8 mouse cellular contexts compared by ENCODE assay signal in the genomic region with DNA sequence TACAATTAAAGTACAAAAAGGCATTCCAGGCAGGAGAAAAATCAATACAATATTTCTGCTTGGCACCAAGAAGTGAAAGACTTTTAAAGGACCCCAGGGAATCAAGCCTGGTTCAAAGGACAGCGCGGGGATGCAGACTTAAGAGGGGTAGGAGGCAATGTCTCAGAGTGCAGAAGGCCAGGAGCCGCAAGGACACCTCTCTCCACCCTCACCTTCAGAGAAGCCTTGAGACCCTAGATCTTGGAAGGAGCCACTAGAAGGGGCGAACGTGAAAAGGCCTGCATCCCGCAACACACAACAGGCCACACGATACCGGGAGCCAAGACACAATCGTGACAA. TPM values are rescaled to one million over a fixed set of nuclear protein-coding genes. Genes with fewer than 3 reads are reported as not detected.
DNase-seq lines count a peak whose midpoint lies in the region; ATAC-seq and TF ChIP-seq lines count a peak whose summit lies in the region.

No protein-coding gene starts in this region.

- H3K4me2 ChIP-seq in neural tube, embryonic 11.5 days (ENCODE audit: low read depth), result peak overlapping the region; percentile 64
- H3K4me2 ChIP-seq in limb, embryonic 13.5 days (replicated peaks), result peak overlapping the region; percentile 72
- H3K4me2 ChIP-seq in stomach, embryonic 14.5 days (replicated peaks; ENCODE audit: low read depth, low read length), result peak overlapping the region; percentile 64

- 6% methylated on average over 9 of the region's 9 CpGs for WGBS in cerebellum, adult 2 months
- WGBS in neural tube, embryonic 11.5 days, result 4% methylated on average over 9 of the region's 9 CpGs
- WGBS in limb, embryonic 13.5 days, result 3% methylated on average over 9 of the region's 9 CpGs
- WGBS in stomach, embryonic 14.5 days, result 3% methylated on average over 9 of the region's 9 CpGs

- no peaks in the 10 kb centered on the region for H3K9me3 ChIP-seq in neural tube, embryonic 11.5 days (ENCODE audit: control insufficient read depth, low read length)
- H3K9me3 ChIP-seq in limb, embryonic 13.5 days, result no peaks in the 10 kb centered on the region
- H3K9me3 ChIP-seq in stomach, embryonic 14.5 days (ENCODE audit: control insufficient read depth, low read depth, low read length), result no peaks in the 10 kb centered on the region

- peak; percentile 54; the same call in 1 of the 2 replicates for ATAC-seq in neural tube, embryonic 11.5 days (ENCODE audit: insufficient read depth, low FRiP score, low TSS enrichment)
- peak; percentile 37; the same call in 1 of the 2 replicates for ATAC-seq in limb, embryonic 13.5 days (ENCODE audit: low FRiP score, low read depth)
- ATAC-seq in stomach, embryonic 14.5 days (ENCODE audit: insufficient number of reproducible peaks, insufficient read depth, low FRiP score, low read depth), result no peak; the same call in 1 of the 2 replicates

- H3K27ac ChIP-seq in cerebellum, adult 2 months (ENCODE audit: insufficient read depth, low read length), result peak overlapping the region; percentile 13
- H3K27ac ChIP-seq in neural tube, embryonic 11.5 days (ENCODE audit: low read depth, low read length), result peak overlapping the region; percentile 79
- peak overlapping the region; percentile 69; the same call in 1 of the 2 replicates for H3K27ac ChIP-seq in limb, embryonic 13.5 days
- peak overlapping the region; percentile 85 for H3K27ac ChIP-seq in stomach, embryonic 14.5 days (ENCODE audit: low read length)

- H3K27me3 ChIP-seq in cerebellum, adult 2 months (ENCODE audit: control insufficient read depth, insufficient read depth, low read length), result no peaks in the 10 kb centered on the region
- no peaks in the 10 kb centered on the region for H3K27me3 ChIP-seq in neural tube, embryonic 11.5 days (ENCODE audit: control insufficient read depth, insufficient read depth, low read length)
- 0 out of 2 replicates have a peak, but pooled peaks cover 3% of the 10 kb centered on the region for H3K27me3 ChIP-seq in limb, embryonic 13.5 days
- no peaks in the 10 kb centered on the region for H3K27me3 ChIP-seq in stomach, embryonic 14.5 days (ENCODE audit: control insufficient read depth, insufficient read depth, low read length)

- H3K9ac ChIP-seq in neural tube, embryonic 11.5 days (ENCODE audit: low read length), result peak overlapping the region; percentile 86
- peak overlapping the region; percentile 78 for H3K9ac ChIP-seq in limb, embryonic 13.5 days
- H3K9ac ChIP-seq in stomach, embryonic 14.5 days (replicated peaks; ENCODE audit: low read depth, low read length), result peak overlapping the region; percentile 67

- no peaks in the 10 kb centered on the region for H3K36me3 ChIP-seq in neural tube, embryonic 11.5 days (ENCODE audit: control insufficient read depth, insufficient read depth, low read length)
- no peaks in the 10 kb centered on the region for H3K36me3 ChIP-seq in limb, embryonic 13.5 days
- H3K36me3 ChIP-seq in stomach, embryonic 14.5 days (ENCODE audit: control insufficient read depth, insufficient read depth, low read length), result no peaks in the 10 kb centered on the region

- H3K4me3 ChIP-seq in cerebellum, adult 2 months (replicated peaks; ENCODE audit: insufficient read depth, low read depth, low read length), result peak overlapping the region; percentile 68
- H3K4me3 ChIP-seq in neural tube, embryonic 11.5 days (ENCODE audit: low read depth, low read length), result peak overlapping the region; percentile 54
- H3K4me3 ChIP-seq in limb, embryonic 13.5 days, result peak overlapping the region; percentile 62
- H3K4me3 ChIP-seq in stomach, embryonic 14.5 days (ENCODE audit: low read depth, low read length), result peak overlapping the region; percentile 54

- TF ChIP-seq POLR2A in cerebellum, adult 2 months (IDR thresholded peaks at IDR 0.05; ENCODE audit: borderline replicate concordance, insufficient read depth, low read length), result no peak

- no peak for TF ChIP-seq CTCF in cerebellum, adult 2 months (IDR thresholded peaks at IDR 0.05; ENCODE audit: borderline replicate concordance, insufficient read depth, low read depth, low read length)

- DNase-seq in cerebellum, adult 2 months, result no peak
- no peak for DNase-seq in cerebellum, postnatal 36 days
- no peak for DNase-seq in neural tube, embryonic 11.5 days (ENCODE audit: low spot score)
- no peak for DNase-seq in neural tube, embryonic 10.5 days (ENCODE audit: extremely low spot score, low spot score)
- DNase-seq in urinary bladder, adult 18-20 months (ENCODE audit: low spot score in 2 of 2), result no peak
- DNase-seq in adrenal gland, postnatal 25 days, result no peak

- H3K4me1 ChIP-seq in cerebellum, adult 2 months (ENCODE audit: control insufficient read depth, insufficient read depth, low read length), result no peaks in the 10 kb centered on the region; the same call in 1 of the 2 replicates
- peaks cover 3% of the 10 kb centered on the region; the same call in 1 of the 2 replicates for H3K4me1 ChIP-seq in neural tube, embryonic 11.5 days (ENCODE audit: control insufficient read depth, insufficient read depth, low read length)
- H3K4me1 ChIP-seq in limb, embryonic 13.5 days, result peaks cover 13% of the 10 kb centered on the region
- H3K4me1 ChIP-seq in stomach, embryonic 14.5 days (ENCODE audit: control insufficient read depth, insufficient read depth, low read length), result no peaks in the 10 kb centered on the region

RNA-seq across cellular contexts. Expression of gene Rnf32, which starts 0.6 kb away (rescaled TPM):
- polyA plus RNA-seq in cerebellum, adult 2 months (2012; rRNA removed), result 8.1 and 8.7 TPM in 2 replicates
- 5.3 and 7.9 TPM in 2 replicates for polyA plus RNA-seq in neural tube, embryonic 11.5 days (2014; fragmentation: Nextera tagmentation; extraction: Ambion mirVana)
- 3.8 and 4.0 TPM in 2 replicates for polyA plus RNA-seq in limb, embryonic 13.5 days (2015; fragmentation: Nextera tagmentation; extraction: Ambion mirVana)
- 10.0 and 10.8 TPM in 2 replicates for polyA plus RNA-seq in stomach, embryonic 14.5 days (2014; fragmentation: Nextera tagmentation; extraction: Ambion mirVana)
- 5.1 and 5.5 TPM in 2 replicates for total RNA-seq in adrenal gland, postnatal 25 days (2021)

Comparison
In these comparisons a context has a peak if more than half of its experiments do, and no peak if none do; other contexts are left out.
1. H3K27ac ChIP-seq: peak in every context shown above with its lines; median percentile 85 in stomach, embryonic 14.5 days; 79 in neural tube, embryonic 11.5 days; 69 in limb, embryonic 13.5 days; 13 in cerebellum, adult 2 months.